Mouse (Mus musculus): ENCODE measurements around the gene Jmjd6.

- TF ChIP-seq POLR2A (IDR thresholded peaks at IDR 0.05; ENCODE audit: low read depth, low read length) (no peak), CTCF (IDR thresholded peaks at IDR 0.05; ENCODE audit: extremely low read depth, insufficient read length, insufficient replicate concordance, low read depth, low read length) (no peak)
Measured at GRCm38 (mm10) chr11:116837441-116837840, 5.8 kb downstream of the Jmjd6 start.

Measured in small intestine, adult 2 months (tissue).